Mouse (Mus musculus): ENCODE measurements at regions not wholly inside any gene's neighbourhood (a gene's known extent, or its start where the extent isn't known, plus 50 kb on each side); places are given as distances from the start of the nearest gene placed in this dataset.
"Not testable (repeated sequence)": the region's sequence is repeated elsewhere in the genome, so short reads cannot be mapped to it uniquely, and the experiment has no call there.

- Histone ChIP-seq H3K4me3 (ENCODE audit: low read depth, low read length) (no peak overlapping the region), H3K4me2 (ENCODE audit: low read depth, severe bottlenecking) (no peak overlapping the region), H3K27me3 (ENCODE audit: control insufficient read depth, insufficient read depth, low read length) (no peaks in the 10 kb centered on the region), H3K9ac (ENCODE audit: low read length) (no peak overlapping the region), H3K9me3 (ENCODE audit: control insufficient read depth, low read length) (no peaks in the 10 kb centered on the region), H3K4me1 (ENCODE audit: control insufficient read depth, insufficient read depth, low read length) (no peaks in the 10 kb centered on the region), H3K27ac (replicated peaks; ENCODE audit: low read depth, low read length) (no peak overlapping the region), H3K36me3 (ENCODE audit: control insufficient read depth, insufficient read depth, low read length) (no peaks in the 10 kb centered on the region)
- ATAC-seq (ENCODE audit: insufficient number of reproducible peaks, low FRiP score, low TSS enrichment, low read depth) (peak; percentile 95), DNase-seq (ENCODE audit: low spot score) (peak; percentile 71)
- WGBS: 6% methylated on average over 7 of the region's 7 CpGs
Observed at GRCm38 (mm10) chrX:15322207-15322839, 1111.4 kb downstream of the H2al1n start.

GRCm38 (mm10) chrX:15322958-15323357, 1112.0 kb downstream of the H2al1n start:
- DNase-seq (ENCODE audit: low spot score) (no peak), ATAC-seq (ENCODE audit: insufficient number of reproducible peaks, low FRiP score, low TSS enrichment, low read depth) (peak; percentile 39; the same call in 1 of the 2 replicates)
- H3K27me3 ChIP-seq (ENCODE audit: control insufficient read depth, insufficient read depth, low read length): no peaks in the 10 kb centered on the region
- no peaks in the 10 kb centered on the region for H3K9me3 ChIP-seq (ENCODE audit: control insufficient read depth, low read length)
- H3K27ac ChIP-seq (replicated peaks; ENCODE audit: low read depth, low read length): no peak overlapping the region
- no peak overlapping the region for H3K4me2 ChIP-seq (ENCODE audit: low read depth, severe bottlenecking)
- no peak overlapping the region for H3K4me3 ChIP-seq (ENCODE audit: low read depth, low read length)
- H3K9ac ChIP-seq (ENCODE audit: low read length): no peak overlapping the region
- no peaks in the 10 kb centered on the region for H3K36me3 ChIP-seq (ENCODE audit: control insufficient read depth, insufficient read depth, low read length)
- 44% methylated on average over 5 of the region's 5 CpGs for WGBS
- no peaks in the 10 kb centered on the region for H3K4me1 ChIP-seq (ENCODE audit: control insufficient read depth, insufficient read depth, low read length)

- not testable (repeated sequence) for H3K27ac ChIP-seq (replicated peaks; ENCODE audit: low read depth, low read length); H3K27me3 ChIP-seq (ENCODE audit: control insufficient read depth, insufficient read depth, low read length); DNase-seq (ENCODE audit: low spot score); H3K36me3 ChIP-seq (ENCODE audit: control insufficient read depth, insufficient read depth, low read length); H3K4me1 ChIP-seq (ENCODE audit: control insufficient read depth, insufficient read depth, low read length); H3K4me3 ChIP-seq (ENCODE audit: low read depth, low read length); H3K9me3 ChIP-seq (ENCODE audit: control insufficient read depth, low read length); H3K9ac ChIP-seq (ENCODE audit: low read length); H3K4me2 ChIP-seq (ENCODE audit: low read depth, severe bottlenecking); ATAC-seq (ENCODE audit: insufficient number of reproducible peaks, low FRiP score, low TSS enrichment, low read depth)
- 92% methylated on average over 6 of the region's 6 CpGs for WGBS
Observed at GRCm38 (mm10) chrX:15365135-15365534, 1154.2 kb downstream of the H2al1n start.

Measured in limb, embryonic 11.5 days (tissue).